Mouse (Mus musculus) neural tube, embryonic 13.5 days (tissue): ENCODE results near the gene Dennd6b. TPM values are rescaled to one million over a fixed set of nuclear protein-coding genes. Genes with fewer than 3 reads are reported as not detected.
A peak's percentile ranks its signal among the peaks of the same experiment; 100 is the strongest.

Experiments
- ATAC-seq: fragments of 200-750 bp; cut with Nextera tagmentation; 2 replicates; pipeline ENCODE4 v1.8.0; 2017; ENCODE audit warnings: low read depth, mild to moderate bottlenecking, moderate TSS enrichment, moderate library complexity
- H3K27ac ChIP-seq: fragments of 300-500 bp; sonication (generic); replicated peaks from 2 replicates; pipeline ENCODE4 v1.5.1; 2015; ENCODE audit warnings: moderate library complexity, mild to moderate bottlenecking, inconsistent platforms
- H3K27me3 ChIP-seq: fragments of 300-500 bp; sonication (generic); 2 replicates; pipeline ENCODE4 v1.6.1; 2015; ENCODE audit warnings: mild to moderate bottlenecking, inconsistent platforms
- H3K36me3 ChIP-seq: fragments of 300-500 bp; sonication (generic); 2 replicates; pipeline ENCODE4 v1.6.1; 2015; ENCODE audit warnings: mild to moderate bottlenecking, inconsistent platforms
- H3K4me1 ChIP-seq: fragments of 300-500 bp; sonication (generic); replicated peaks from 2 replicates; pipeline ENCODE4 v1.6.1; 2015; ENCODE audit warnings: inconsistent platforms
- H3K4me2 ChIP-seq: fragments of 300-500 bp; sonication (generic); 2 replicates; pipeline ENCODE4 v1.6.1; 2015; ENCODE audit warnings: inconsistent platforms, mild to moderate bottlenecking, moderate library complexity
- H3K4me3 ChIP-seq: fragments of 300-500 bp; sonication (generic); 2 replicates; pipeline ENCODE4 v1.5.1; 2015; ENCODE audit warnings: mild to moderate bottlenecking, inconsistent platforms
- H3K9ac ChIP-seq: fragments of 300-500 bp; sonication (generic); 2 replicates; pipeline ENCODE4 v1.6.1; 2015; ENCODE audit warnings: moderate library complexity, mild to moderate bottlenecking, inconsistent platforms
- H3K9me3 ChIP-seq: fragments of 300-500 bp; sonication (generic); 2 replicates; pipeline ENCODE4 v1.6.1; 2016; ENCODE audit warnings: inconsistent platforms
- WGBS: fragments of 180-500 bp; shearing (Covaris S2); methylation state at CpG from one replicate; pipeline ENCODE4 v1.1.7; 2015; 5-methylcytosine and 5-hydroxymethylcytosine counted together
- polyA plus RNA-seq: library from polyadenylated mRNA; unstranded; fragments of >200 nt; fragmentation: Nextera tagmentation; extraction: Ambion mirVana; gene quantifications from 2 replicates; pipeline ENCODE4 v1.2.1, GENCODE M21; 2015

Gene Dennd6b
- polyA plus RNA-seq, 1 experiment from 2014 or later: 71.8 TPM

- H3K27me3 ChIP-seq: no peaks in the 10 kb centered on the region
- H3K9me3 ChIP-seq: no peaks in the 10 kb centered on the region
- no peak for ATAC-seq
- peaks cover 88% of the 10 kb centered on the region for H3K4me1 ChIP-seq
- peaks cover 20% of the 10 kb centered on the region for H3K36me3 ChIP-seq
- H3K4me3 ChIP-seq: peak overlapping the region; percentile 57
- peak overlapping the region; percentile 99 for H3K4me2 ChIP-seq
- peak overlapping the region; percentile 87 for H3K9ac ChIP-seq
- H3K27ac ChIP-seq: peak overlapping the region; percentile 87
- 29% methylated on average over 17 of the region's 17 CpGs for WGBS
These were observed 23.9 kb downstream of the Dennd6b start for GRCm38 (mm10) chr15:89172276-89172935.

DNA sequence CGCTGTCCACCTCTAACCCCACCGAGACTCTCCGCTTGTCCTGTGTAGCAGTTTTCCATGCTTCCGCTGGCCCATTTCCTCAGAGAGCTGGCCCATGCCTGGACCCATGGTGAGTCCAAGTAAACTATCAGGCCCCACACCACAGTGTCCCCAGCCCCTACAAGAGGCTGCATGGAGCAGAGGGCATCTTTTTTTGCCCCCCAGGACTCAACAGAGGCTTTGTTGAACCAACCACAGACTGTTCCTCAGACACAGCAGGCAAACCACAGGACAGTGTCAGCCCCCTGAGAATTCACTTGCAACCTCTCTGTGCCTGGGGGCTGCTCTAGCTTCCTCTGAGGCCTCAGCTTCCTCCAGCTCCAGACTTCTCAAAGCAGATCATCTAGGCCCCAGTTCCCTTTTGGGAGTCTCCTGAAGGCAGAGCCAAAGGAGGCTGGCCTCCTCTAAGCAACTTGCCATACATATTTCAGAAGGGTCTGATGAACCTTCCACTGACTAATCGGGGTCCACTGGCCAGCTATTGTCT is 24.7 kb downstream of the Dennd6b start:
- Histone ChIP-seq H3K4me1 (peaks cover 80% of the 10 kb centered on the region), H3K27ac (no peak overlapping the region), H3K9ac (peak overlapping the region; percentile 87; the same call in 1 of the 2 replicates), H3K4me3 (no peak overlapping the region), H3K27me3 (no peaks in the 10 kb centered on the region), H3K36me3 (peaks cover 29% of the 10 kb centered on the region), H3K9me3 (no peaks in the 10 kb centered on the region), H3K4me2 (peak overlapping the region; percentile 99)
- no peak for ATAC-seq
- WGBS: 95% methylated on average over 5 of the region's 5 CpGs

GRCm38 (mm10) chr15:89170102-89170501 is 26.2 kb downstream of the Dennd6b start:
- 69% methylated on average over 3 of the region's 3 CpGs for WGBS
- ATAC-seq: no peak
- Histone ChIP-seq H3K4me3 (no peak overlapping the region), H3K27me3 (no peaks in the 10 kb centered on the region), H3K9me3 (no peaks in the 10 kb centered on the region), H3K27ac (peak overlapping the region; percentile 76), H3K36me3 (peaks cover 43% of the 10 kb centered on the region), H3K4me1 (peaks cover 65% of the 10 kb centered on the region), H3K4me2 (0 out of 2 replicates have a peak overlapping the region, but pooled peaks have one; percentile 5), H3K9ac (peak overlapping the region; percentile 22; the same call in 1 of the 2 replicates)

GRCm38 (mm10) chr15:89169431-89169830 is 26.9 kb downstream of the Dennd6b start:
- Histone ChIP-seq H3K27me3 (no peaks in the 10 kb centered on the region), H3K9ac (peak overlapping the region; percentile 41), H3K4me3 (no peak overlapping the region), H3K4me2 (peak overlapping the region; percentile 5; the same call in 1 of the 2 replicates), H3K27ac (peak overlapping the region; percentile 76), H3K4me1 (peaks cover 58% of the 10 kb centered on the region), H3K9me3 (no peaks in the 10 kb centered on the region), H3K36me3 (peaks cover 50% of the 10 kb centered on the region)
- under 1% methylated on average over 10 of the region's 10 CpGs for WGBS
- peak; percentile 60 for ATAC-seq

DNA sequence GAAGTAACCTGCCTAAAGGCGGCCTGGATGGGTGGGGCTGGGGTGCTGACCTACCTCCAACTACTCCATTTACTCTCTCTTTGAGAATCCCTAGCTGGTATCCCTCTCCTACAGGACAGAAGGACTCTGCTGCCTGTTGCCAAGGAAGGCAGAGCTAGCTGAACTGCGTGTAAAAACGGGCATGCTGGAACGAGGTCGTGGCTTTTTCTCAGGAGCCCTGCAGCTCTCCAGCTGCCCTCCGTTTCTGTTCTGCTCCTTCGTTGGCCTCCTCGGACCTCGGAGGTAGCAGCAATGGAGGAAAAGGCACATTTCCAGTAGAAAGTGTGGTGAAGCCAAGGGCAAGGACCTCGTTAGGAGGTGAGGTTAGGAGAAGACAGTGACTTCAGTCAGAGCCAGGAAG is 27.4 kb downstream of the Dennd6b start:
- H3K36me3 ChIP-seq: peaks cover 55% of the 10 kb centered on the region
- H3K4me1 ChIP-seq: peaks cover 53% of the 10 kb centered on the region
- H3K27me3 ChIP-seq: no peaks in the 10 kb centered on the region
- 61% methylated on average over 10 of the region's 10 CpGs for WGBS
- H3K4me3 ChIP-seq: no peak overlapping the region
- H3K27ac ChIP-seq: peak overlapping the region; percentile 76
- no peaks in the 10 kb centered on the region for H3K9me3 ChIP-seq
- peak overlapping the region; percentile 41; the same call in 1 of the 2 replicates for H3K9ac ChIP-seq
- ATAC-seq: no peak
- peak overlapping the region; percentile 5; the same call in 1 of the 2 replicates for H3K4me2 ChIP-seq

DNA sequence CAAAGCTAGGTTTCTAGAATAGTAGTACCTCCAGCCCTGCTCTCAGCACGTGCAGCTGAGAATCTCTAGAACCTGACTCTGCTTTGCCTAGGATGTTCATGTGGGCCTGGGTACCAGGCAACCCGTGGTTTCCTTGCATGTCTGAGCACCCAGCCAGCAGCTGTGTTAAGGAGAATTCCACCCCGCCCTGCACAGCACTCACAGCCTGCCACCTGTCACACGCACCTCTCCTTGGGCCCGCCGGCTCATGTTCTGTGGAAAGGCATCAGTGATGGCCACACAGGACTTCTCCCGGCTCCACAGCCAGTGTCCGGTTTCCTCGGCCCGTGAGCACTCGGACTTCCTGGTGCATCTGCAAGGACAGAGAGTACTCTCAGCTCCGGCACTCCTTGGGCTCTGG is 30.8 kb downstream of the Dennd6b start:
- Histone ChIP-seq H3K27me3 (no peaks in the 10 kb centered on the region), H3K27ac (no peak overlapping the region), H3K4me2 (no peak overlapping the region), H3K4me1 (peaks cover 19% of the 10 kb centered on the region), H3K9ac (no peak overlapping the region), H3K4me3 (no peak overlapping the region), H3K36me3 (peaks cover 90% of the 10 kb centered on the region), H3K9me3 (no peaks in the 10 kb centered on the region)
- ATAC-seq: no peak
- WGBS: 90% methylated on average over 12 of the region's 12 CpGs

- Histone ChIP-seq H3K9me3 (no peaks in the 10 kb centered on the region), H3K9ac (no peak overlapping the region), H3K27ac (no peak overlapping the region), H3K4me2 (no peak overlapping the region), H3K27me3 (no peaks in the 10 kb centered on the region), H3K4me3 (no peak overlapping the region), H3K36me3 (peaks cover 100% of the 10 kb centered on the region), H3K4me1 (no peaks in the 10 kb centered on the region)
- 92% methylated on average over 9 of the region's 9 CpGs for WGBS
- no peak for ATAC-seq
These were observed 34.9 kb downstream of the Dennd6b start for GRCm38 (mm10) chr15:89161397-89161796.

DNA sequence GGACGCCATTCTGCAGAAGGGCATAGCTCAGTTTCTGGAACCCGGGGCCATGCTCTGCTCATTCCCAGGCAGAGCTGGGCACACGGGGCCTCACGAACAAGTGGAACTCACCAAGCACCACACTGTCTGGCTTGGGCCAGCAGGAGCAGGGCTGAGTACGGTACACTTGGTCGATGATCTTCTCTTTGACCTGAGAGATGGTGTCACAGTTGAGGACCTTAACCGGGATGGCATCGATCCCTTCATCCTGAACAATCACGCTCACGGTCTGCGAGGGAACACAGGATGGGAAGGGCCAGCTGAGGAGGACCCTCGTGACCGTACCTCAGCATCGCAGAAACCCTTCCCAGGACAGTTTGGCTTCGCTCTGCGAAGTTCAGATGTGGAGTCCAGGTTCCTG is 37.8 kb downstream of the Dennd6b start:
- peaks cover 100% of the 10 kb centered on the region for H3K36me3 ChIP-seq
- no peak overlapping the region for H3K27ac ChIP-seq
- no peaks in the 10 kb centered on the region; the same call in 1 of the 2 replicates for H3K4me1 ChIP-seq
- H3K4me2 ChIP-seq: no peak overlapping the region
- no peak for ATAC-seq
- H3K9me3 ChIP-seq: no peaks in the 10 kb centered on the region
- H3K27me3 ChIP-seq: no peaks in the 10 kb centered on the region
- 95% methylated on average over 16 of the region's 16 CpGs for WGBS
- H3K4me3 ChIP-seq: no peak overlapping the region
- no peak overlapping the region for H3K9ac ChIP-seq

DNA sequence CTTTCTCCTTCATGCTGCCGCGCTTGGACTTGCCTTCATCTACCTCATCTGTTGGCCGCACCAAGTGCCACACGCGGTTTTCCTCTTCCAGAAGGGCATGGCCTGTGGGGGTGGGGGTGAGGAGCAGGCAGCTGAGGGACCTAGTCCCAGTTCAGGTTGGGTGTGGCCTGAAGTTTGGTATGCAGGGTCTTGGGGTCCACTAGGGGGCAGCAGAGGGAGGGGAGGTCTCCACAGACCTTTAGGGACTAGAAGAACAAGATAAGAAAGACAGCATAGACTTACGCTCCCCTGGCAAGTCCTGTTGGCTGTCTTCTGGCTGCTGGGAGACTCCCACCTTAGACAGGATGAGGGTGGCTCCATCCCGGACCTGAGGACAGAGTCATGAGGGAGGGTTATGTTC is 38.3 kb downstream of the Dennd6b start:
- H3K27me3 ChIP-seq: no peaks in the 10 kb centered on the region
- H3K4me1 ChIP-seq: no peaks in the 10 kb centered on the region; the same call in 1 of the 2 replicates
- no peak overlapping the region for H3K4me2 ChIP-seq
- no peak for ATAC-seq
- H3K9ac ChIP-seq: no peak overlapping the region
- H3K27ac ChIP-seq: no peak overlapping the region
- 68% methylated on average over 7 of the region's 7 CpGs for WGBS
- H3K9me3 ChIP-seq: no peaks in the 10 kb centered on the region
- peaks cover 98% of the 10 kb centered on the region for H3K36me3 ChIP-seq
- no peak overlapping the region for H3K4me3 ChIP-seq

DNA sequence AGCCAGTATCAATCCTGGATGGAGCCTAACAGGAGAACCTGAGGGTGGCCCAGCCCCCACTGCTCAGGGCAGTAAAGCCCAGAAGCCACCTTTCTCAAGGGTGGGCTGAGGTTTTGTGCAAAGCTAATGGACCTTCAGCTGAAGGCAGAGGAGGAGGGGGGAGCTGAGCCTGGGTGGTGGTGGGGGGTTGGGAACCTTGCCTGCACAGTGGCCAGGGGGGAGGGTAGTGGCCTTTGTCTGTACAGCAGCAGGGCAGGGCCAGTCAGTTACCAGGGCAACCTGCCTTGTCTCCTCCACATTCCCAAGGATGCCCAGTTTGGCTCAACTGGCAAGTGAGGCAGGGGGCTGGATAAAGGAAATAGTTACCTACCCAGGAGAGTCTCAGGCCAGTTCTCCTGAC is 44.0 kb downstream of the Dennd6b start:
- H3K9ac ChIP-seq: no peak overlapping the region
- ATAC-seq: peak; percentile 40
- peaks cover 41% of the 10 kb centered on the region for H3K36me3 ChIP-seq
- no peak overlapping the region for H3K4me2 ChIP-seq
- no peaks in the 10 kb centered on the region for H3K27me3 ChIP-seq
- H3K27ac ChIP-seq: peak overlapping the region; percentile 73
- H3K9me3 ChIP-seq: no peaks in the 10 kb centered on the region
- no peak overlapping the region for H3K4me3 ChIP-seq
- peaks cover 40% of the 10 kb centered on the region for H3K4me1 ChIP-seq

GRCm38 (mm10) chr15:89150041-89150390 is 46.3 kb downstream of the Dennd6b start:
- Histone ChIP-seq H3K36me3 (peaks cover 29% of the 10 kb centered on the region), H3K4me3 (peak overlapping the region; percentile 67), H3K27ac (peak overlapping the region; percentile 91), H3K4me1 (peaks cover 54% of the 10 kb centered on the region), H3K4me2 (peak overlapping the region; percentile 77), H3K27me3 (no peaks in the 10 kb centered on the region), H3K9me3 (no peaks in the 10 kb centered on the region), H3K9ac (peak overlapping the region; percentile 84)
- ATAC-seq: no peak
- 1% methylated on average over 13 of the region's 13 CpGs for WGBS

DNA sequence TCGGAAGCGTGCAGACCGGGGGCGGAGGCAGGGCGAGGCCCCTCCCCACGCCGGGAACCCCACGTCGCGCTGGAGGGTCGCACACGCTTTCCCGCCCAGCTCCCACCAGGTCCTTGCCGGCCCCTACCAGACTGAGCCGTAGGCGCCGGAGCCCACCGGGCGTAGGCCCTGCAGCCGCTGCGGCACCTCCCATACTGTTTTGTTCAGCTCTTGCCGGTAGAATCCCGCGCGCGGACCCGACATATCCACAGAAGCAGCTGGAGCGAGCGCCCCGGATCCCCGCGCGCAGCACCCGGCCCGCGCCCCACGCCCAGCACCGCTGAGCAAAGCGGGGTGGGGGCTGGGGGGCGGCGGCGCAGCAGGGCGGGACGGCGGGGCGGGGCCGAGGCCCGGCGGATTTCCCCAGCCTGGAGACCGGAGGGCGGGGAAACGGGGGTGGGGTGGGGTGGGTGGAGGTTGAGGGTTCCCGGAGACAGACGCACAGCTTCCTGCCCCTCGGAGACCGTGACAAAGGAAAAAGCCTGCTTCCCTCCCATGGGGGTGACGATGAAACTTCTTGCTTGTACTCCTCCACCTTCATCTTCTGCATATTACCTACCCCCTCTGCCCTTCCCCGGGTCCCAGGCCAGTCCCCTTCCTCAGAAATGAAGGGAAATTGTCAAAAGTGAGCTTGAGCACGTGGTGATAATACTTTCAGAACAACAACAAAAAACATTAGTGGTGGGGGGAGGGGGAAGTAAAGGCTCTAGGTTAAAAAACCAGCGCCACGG is 46.8 kb downstream of the Dennd6b start, which contains the start of gene Mapk11:
Gene Mapk11 (minus strand): TSS at position 358 of the 770 bp plus-strand sequence.
- peak within 1 kb of the TSS; percentile 67 for H3K4me3 ChIP-seq
- ATAC-seq: peak; percentile 57
- H3K4me1 ChIP-seq: peaks cover 54% of the 10 kb centered on the region
- no peaks in the 10 kb centered on the region for H3K9me3 ChIP-seq
- peak within 1 kb of the TSS; percentile 84 for H3K9ac ChIP-seq
- H3K27ac ChIP-seq: peak within 1 kb of the TSS; percentile 91
- H3K36me3 ChIP-seq: peaks cover 29% of the 10 kb centered on the region
- WGBS: 1% methylated on average over 60 of the region's 61 CpGs
- peak within 1 kb of the TSS; percentile 77 for H3K4me2 ChIP-seq
- H3K27me3 ChIP-seq: no peaks in the 10 kb centered on the region
